Mouse (Mus musculus) inflammation-experienced regulatory T-cells, adult 6 months (primary cell): ENCODE results near the gene Ccn1. TPM values are rescaled to one million over a fixed set of nuclear protein-coding genes. Genes with fewer than 3 reads are reported as not detected.

Experiments used
- ATAC-seq: one replicate; pipeline ENCODE4 v1.8.0; 2017
- polyA plus RNA-seq, 3 experiments: library from polyadenylated mRNA; unstranded; fragments of 100-300 nt; shearing (Covaris generic); gene quantifications; one replicate each; pipeline ENCODE4 v1.2.1; 2017

The Ccn1 gene
- polyA plus RNA-seq, 3 experiments from 2014 or later = not detected

DNA sequence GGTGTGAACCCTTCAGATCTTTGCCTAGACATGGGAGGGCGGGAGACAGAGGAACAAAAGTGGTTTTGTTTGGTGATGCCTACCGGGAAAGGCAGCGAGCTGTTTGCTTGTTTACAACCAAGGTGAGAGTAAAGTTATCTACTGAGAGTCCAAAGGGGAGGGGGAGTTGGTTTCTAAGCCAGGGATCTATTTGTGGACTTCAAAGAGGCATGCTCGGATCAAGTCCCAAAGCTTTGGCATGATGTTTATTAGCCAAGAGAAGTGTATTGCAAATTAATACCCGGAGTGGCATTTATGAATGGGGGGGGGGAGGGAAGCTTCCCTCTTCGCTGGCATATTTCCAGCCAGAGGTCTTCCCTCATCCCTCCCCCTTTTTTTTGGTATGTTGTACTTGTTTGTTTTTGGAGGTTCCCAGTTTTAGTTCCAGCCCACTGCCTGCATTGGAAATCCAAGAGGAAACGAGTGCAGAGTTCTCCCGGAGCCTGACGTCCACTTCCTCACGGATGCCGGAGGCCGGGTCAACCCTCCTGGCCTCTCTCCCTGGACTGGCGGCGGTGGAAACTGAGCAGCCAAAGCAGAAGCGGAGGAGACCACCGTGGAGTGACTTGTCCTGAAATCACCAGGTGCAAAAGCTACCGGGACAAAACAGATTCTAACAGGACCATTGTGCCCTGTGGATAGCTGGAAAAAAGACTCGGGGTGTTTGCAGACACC, 674 bp upstream of the Ccn1 start:
- no peak for ATAC-seq

GRCm38 (mm10) chr3:145648991-145649851, 560 bp downstream of the Ccn1 start:
- no peak for ATAC-seq

DNA sequence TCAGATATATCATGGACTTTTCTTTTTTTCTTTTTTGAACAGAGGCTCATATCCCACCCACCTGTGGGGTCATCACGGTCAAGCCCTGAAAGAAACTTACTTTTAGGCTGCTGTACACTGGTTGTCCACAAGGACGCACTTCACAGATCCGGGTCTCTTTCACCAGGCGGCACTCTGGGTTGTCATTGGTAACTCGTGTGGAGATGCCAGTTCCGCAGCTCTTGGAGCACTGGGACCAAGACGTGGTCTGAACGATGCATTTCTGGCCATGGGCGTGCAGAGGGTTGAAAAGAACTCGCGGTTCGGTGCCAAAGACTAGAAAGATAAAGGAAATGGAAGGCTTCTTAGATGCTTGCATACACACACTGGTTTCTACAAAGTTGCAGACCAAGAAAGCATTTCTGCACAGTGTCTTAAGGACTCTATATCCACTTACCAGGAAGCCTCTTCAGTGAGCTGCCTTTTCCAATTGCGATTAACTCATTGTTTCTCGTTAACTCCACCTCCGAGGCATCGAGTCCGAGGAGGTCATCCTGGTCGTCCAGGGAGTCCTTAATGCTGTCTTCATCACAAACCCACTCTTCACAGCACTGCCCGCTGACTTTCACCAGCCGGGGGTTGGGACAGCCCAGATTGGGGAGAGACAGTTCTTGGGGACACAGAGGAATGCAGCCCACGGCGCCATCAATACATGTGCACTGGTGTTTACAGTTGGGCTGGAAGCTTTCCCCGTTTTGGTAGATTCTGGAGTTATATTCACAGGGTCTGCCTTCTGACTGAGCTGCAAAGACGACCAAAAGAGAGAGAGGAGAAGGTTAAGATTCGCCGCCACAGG, 1.5 kb downstream of the Ccn1 start:
- no peak for ATAC-seq

- no peak for ATAC-seq
Observed at GRCm38 (mm10) chr3:145647416-145647815, 2.4 kb downstream of the Ccn1 start.

GRCm38 (mm10) chr3:145646666-145647065, 3.1 kb downstream of the Ccn1 start:
- no peak for ATAC-seq

DNA sequence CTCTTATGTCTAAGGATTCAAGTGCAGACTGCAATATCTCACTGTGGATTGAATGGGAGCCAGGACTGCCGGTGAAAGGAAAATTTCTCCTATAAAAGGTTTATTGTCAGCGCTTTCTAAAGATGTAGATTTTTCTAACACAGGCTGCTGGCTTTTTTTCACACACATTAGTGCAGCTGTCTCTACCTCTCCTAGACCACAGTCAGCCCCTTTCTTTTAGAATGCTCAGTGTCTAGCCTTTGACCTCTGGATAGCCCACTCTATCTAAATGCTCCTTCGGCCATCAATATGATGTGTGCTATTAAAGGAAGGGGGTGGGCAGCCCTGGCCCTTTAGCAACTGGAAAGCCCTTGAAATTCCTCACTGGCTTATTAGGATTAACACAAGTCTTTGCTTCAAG, 3.8 kb downstream of the Ccn1 start:
- no peak for ATAC-seq

GRCm38 (mm10) chr3:145645463-145645862, 4.3 kb downstream of the Ccn1 start:
- no peak for ATAC-seq

GRCm38 (mm10) chr3:145642861-145643260, 6.9 kb downstream of the Ccn1 start:
- ATAC-seq = no peak

GRCm38 (mm10) chr3:145641878-145642277, 7.9 kb downstream of the Ccn1 start:
- no peak for ATAC-seq

DNA sequence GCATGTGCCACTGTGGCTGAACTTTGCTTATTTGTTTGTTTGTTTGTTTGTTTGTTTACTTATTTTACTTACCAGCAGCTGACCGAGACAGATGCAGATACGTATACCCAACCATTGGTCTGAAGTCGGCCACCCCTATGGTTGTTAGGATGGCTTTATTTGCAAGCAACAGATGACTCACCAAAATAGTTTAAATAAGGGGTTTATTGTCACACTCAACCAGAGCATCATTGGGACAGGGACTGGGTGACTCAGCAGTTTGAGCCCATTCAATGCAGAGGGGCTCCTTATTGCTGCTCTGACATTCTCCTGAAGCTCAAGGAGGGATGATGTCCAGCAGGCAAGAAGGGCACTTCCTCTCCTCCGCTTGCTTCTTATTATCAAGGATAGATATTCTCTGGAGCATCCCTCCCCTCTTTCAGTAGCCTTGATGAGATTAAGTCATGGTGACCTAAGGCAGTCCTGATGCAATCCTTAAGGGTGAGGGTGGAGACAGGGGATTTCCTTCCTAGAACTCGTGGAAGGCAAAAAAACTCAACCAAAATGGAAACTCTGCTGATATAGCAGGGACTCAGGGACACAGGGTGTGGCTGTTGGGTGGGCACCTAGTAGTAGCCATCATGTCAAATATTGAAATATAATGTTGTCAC, 8.6 kb downstream of the Ccn1 start:
- no peak for ATAC-seq

- no peak for ATAC-seq
Observed at GRCm38 (mm10) chr3:145640583-145640982, 9.2 kb downstream of the Ccn1 start.

DNA sequence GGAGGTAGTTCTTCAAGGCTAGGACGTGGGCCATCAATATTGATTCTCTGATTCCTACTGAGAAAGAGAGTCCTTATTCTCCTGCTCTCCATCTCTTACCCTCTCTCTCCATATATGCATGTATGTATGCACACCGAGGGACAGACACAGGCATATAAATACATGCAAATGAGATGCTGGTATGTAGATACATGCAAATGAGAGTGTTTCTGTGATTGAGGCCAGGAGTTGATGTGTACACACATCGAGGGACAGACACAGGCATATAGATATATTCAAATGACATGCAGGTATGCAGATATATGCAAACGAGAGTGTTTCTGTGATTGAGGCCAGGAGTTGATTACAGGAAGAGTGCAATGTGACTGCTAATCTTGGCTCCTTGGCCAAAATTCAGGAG, 9.6 kb downstream of the Ccn1 start:
- no peak for ATAC-seq

DNA sequence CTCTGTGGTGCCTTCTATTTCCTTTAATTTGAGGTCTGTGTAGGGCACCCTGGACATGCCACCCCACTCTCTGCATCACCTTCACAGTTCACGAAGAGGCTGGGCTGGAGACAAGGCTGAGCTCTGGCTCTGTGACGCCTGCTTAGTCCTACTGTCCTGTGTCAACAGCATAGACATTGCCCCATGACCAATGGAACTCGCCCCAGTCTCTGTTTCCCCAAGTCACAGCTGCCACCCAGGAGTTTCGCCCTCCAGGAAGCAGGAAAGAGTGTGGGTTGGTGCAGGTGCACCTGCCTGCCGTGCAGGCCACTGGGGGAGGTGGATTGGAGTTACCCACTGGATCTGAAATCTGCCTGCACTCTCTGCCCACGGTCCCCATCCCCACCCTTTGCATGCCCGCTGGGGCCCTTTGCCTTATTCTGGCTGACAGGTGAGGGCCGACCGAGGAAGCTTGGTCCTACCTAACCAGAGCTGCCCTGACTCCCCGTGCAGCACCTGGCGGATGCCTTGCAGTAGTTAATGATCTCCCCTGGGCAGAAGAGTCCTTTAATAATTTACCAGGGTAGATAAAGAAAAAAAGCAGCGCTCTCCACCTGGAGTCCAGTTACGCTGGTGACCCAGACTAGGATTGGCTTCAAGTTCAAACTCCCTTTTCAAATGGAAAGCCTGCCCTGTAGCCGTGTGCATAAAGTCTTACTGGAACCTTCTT, 15.6 kb downstream of the Ccn1 start:
- ATAC-seq = no peak

DNA sequence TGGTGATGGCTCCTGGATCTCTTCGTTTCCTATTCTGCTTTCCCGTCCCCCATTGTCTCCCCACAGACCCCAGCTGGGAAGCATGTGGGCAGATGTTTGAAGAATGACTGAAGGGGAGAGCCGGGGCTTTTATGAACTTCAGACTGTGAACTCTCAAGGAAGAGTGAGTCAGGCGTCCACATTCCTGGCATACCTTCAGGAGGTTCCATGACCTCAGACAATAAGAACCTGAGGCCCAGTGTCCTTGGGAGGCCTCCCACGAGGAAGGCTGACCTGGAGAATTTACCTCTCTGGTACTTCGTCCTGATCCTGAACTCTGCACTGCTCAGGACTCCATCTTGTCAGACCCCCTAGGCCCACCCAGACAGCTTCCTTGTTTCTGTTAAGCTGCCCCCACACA, 16.9 kb downstream of the Ccn1 start:
- ATAC-seq = no peak

GRCm38 (mm10) chr3:145628643-145629042, 21.1 kb downstream of the Ccn1 start:
- no peak for ATAC-seq

- ATAC-seq = no peak
Observed at GRCm38 (mm10) chr3:145627830-145628229, 22.0 kb downstream of the Ccn1 start.

DNA sequence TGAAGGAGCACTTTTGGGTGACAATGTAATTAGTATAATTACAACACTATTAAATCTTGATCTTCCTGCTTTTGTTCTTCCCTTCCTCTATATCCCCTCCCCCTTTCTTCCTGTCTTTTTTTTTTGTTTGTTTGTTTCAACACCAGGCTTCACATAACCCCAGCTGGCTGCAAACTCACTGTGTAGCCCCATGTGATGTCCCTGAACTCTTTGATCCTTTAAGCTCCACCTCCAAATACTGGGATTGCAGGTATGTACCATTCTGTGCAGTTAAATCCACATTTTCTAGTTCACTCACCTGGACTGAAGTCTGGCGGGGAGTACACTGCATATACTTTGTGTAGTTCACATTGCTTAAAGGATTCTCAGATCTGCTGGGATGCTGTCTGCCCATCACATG, 23.7 kb downstream of the Ccn1 start:
- ATAC-seq = no peak

- ATAC-seq = no peak
Observed at GRCm38 (mm10) chr3:145625546-145625945, 24.2 kb downstream of the Ccn1 start.

GRCm38 (mm10) chr3:145624786-145625185, 25.0 kb downstream of the Ccn1 start:
- no peak for ATAC-seq

GRCm38 (mm10) chr3:145623047-145623446, 26.7 kb downstream of the Ccn1 start:
- ATAC-seq = no peak

GRCm38 (mm10) chr3:145621209-145621608, 28.6 kb downstream of the Ccn1 start:
- ATAC-seq = no peak
